Mouse (Mus musculus) cerebellum, postnatal 25 days (tissue): ENCODE results near the gene Ms4a4c.
"Not testable (repeated sequence)": the region's sequence is repeated elsewhere in the genome, so short reads cannot be mapped to it uniquely, and the experiment has no call there.

ENCODE experiments used
- DNase-seq, 2 experiments: peaks; one replicate each; pipeline ENCODE4 v3.0.0; 2021; ENCODE audit warnings: mixed read lengths in 2 of 2

Gene Ms4a4c

DNA sequence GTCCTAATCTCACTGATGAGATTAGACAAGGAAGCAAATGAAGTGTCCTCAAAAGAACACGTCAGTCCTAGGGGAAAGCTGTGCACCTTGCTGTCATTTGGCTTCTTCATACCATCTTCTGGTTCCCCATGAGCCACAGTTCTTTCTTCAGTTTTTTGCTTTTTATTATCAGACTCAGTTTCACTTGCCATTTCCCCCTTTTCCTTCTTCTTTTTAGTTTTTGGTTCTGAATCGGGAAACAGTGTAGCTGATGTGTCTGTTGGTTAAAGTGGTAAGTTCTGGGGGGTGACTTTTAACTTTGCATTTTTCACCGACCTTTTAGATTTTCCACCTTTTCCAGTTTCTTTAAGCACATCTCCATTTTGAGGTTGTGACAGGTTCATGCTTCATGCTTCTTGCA is at the start of gene Ms4a4c:
TSS of gene Ms4a4c (plus strand) at position 244 of the 400 bp plus-strand sequence.
- no peak for DNase-seq

- DNase-seq, result no peak
Measured at GRCm38 (mm10) chr19:11355730-11356129, 48.8 kb upstream of the Ms4a4c start.

GRCm38 (mm10) chr19:11360106-11360505 is 44.5 kb upstream of the Ms4a4c start:
- DNase-seq, result no peak

GRCm38 (mm10) chr19:11362002-11362401 is 42.6 kb upstream of the Ms4a4c start:
- DNase-seq, result no peak

GRCm38 (mm10) chr19:11368310-11368709 is 36.3 kb upstream of the Ms4a4c start:
- DNase-seq, result no peak

- DNase-seq, result no peak
Measured at GRCm38 (mm10) chr19:11371181-11371580, 33.4 kb upstream of the Ms4a4c start.

DNA sequence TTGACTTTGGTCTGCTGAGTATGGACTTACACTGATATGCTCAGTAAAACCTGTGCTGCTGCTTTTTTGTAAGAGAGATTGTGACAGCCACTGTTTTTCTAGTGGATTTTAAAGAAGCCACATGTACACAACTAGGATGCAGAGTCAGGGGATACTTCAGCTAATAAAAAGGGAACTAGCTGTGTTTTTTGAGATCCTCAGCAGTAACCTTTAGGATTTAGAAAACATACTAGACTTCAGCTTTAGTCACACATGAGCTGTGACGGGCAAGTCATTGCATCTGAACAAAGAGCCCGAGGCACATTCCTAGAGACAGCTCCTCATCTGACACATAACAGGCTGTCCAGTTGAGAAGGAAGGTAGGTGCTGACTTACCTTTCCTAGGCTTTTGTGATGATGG is 29.3 kb upstream of the Ms4a4c start, which contains the start of gene Ms4a4a:
TSS of gene Ms4a4a (plus strand) at position 251 of the 400 bp plus-strand sequence.
- DNase-seq, result no peak

- no peak for DNase-seq
Measured at GRCm38 (mm10) chr19:11376399-11376798, 28.2 kb upstream of the Ms4a4c start.

DNA sequence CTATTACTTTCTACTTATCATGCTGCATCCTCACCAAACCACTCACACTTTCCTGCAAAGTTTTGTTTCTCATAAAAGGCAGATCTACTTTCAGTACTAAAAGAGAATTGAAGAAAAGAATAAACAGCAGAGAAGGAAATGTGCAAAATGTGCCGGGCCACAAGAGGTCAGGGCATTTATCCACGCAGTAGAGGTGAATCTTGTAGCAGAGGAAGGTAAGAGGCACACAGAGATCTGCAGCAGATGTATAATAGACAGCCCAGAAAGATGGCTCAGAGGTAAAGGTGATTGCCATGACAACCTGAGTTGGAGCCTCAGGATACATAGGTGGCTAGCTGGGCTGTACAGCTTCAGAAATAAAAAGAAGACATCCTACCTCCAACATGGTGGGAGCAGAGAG is 17.5 kb upstream of the Ms4a4c start:
- DNase-seq, result no peak

DNA sequence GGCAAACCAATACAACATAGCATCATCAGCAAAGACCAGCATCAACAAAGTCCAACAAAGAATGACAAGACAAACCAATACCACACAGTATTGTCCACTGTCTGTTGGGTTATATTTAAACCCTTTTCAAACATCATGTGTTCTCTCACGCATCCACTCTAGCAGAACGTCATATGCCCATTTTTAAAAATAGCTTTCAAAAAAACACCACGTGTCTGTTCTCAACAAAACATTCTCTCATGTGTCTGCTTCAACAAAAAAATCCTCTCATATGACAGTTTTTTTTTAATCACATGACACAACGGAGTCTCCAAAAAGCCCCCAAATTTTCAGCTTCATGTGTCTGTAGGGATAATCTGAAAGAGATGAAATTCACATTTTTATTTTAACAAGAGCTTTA is 16.9 kb upstream of the Ms4a4c start:
- DNase-seq, result no peak

DNA sequence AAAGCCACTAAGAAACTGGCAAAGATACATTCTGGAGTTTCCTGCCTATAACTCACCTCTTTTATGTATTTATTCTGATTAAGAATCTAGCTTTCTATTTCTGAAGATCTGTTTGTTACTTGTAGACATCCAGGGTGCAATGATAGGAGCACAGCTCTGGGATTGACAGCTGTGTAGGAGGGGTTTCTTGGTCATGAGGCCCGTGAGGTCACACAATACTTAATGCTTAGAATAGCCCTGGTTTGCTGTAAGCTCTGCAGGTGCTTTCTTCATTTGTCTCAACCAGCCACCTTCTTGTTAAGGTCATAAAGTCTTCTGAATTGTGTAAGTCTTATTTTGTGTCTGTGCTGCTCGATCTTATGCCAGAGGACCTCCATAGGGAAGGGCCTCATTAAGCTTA is 15.6 kb upstream of the Ms4a4c start:
- DNase-seq, result no peak

GRCm38 (mm10) chr19:11395769-11396168 is 8.8 kb upstream of the Ms4a4c start:
- no peak for DNase-seq

DNA sequence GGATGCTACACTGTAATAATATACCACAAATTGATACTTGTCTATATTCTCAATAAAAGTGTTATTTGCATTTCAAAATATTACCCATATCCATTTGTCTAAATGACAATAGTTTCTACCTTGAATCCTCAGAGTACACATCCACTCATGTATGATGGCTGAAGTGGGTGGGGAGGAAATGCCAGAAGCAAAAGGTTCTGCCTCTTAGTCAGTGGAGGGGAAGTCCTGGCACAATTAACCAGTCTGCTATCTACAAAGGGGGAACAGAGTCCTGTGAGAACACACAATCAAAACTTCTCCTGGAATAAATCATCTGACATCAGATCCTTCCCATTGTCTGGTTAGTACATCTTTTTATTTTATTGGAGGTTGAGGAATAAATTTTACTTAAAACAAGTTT is 2.9 kb downstream of the Ms4a4c start:
- DNase-seq, result no peak

GRCm38 (mm10) chr19:11408591-11408990 is 4.0 kb downstream of the Ms4a4c start:
- DNase-seq, result no peak

DNA sequence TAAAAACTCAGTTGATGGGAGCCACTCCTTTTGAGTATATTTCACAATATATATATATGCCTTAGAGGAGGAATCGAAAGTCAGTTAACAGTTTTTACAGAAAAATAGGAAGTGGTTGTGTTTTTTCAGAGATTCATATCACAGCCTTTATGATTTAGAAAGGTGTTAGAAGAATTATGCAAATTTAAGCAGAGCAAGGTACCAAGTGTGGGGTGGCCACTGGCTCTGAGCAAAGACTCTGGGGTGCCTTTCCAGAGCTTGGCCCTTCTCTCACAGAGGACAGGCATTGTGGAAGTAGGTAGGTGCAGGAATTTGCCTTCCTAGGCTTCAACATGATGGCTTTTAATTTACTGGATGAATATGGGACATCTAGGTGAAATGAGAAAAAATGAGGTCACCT is 7.1 kb downstream of the Ms4a4c start:
- DNase-seq, result no peak

DNA sequence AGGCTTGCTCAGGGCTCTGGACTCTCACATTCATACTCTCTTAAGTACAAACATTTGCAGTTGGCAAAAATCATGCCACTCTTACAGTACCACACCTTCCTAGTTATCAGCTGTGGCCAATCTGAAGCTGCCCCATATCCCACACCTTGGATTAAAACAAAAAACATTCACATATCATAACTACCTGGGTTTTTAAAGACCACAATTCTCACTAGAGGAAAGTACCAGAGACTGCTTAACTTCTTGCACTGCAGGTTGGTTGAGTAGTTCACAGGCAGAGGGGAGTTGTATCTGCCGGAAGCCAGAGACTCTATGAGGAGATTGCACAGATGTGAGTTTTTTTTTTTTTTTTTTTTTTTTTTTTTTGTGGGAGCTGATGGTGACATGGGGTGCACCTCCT is 9.5 kb downstream of the Ms4a4c start:
- no peak for DNase-seq

DNA sequence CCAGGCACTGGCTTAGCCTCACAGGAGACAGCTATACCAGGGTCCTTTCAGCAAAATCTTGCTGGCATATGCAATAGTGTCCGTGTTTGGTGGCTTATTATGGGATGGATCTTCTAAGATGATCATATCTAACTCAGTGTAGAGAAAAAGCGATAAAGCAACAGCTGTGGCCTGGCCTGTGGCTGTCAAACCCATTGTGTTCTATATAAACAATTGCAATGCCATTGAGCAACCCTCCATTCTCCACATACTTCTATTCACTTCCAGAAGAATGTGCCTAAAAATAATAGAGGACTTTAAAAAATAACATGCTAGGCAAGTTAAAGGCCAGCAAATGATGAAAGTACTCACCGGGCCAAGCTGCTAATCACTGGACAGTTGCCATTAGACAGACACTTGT is 11.0 kb downstream of the Ms4a4c start:
- no peak for DNase-seq

DNA sequence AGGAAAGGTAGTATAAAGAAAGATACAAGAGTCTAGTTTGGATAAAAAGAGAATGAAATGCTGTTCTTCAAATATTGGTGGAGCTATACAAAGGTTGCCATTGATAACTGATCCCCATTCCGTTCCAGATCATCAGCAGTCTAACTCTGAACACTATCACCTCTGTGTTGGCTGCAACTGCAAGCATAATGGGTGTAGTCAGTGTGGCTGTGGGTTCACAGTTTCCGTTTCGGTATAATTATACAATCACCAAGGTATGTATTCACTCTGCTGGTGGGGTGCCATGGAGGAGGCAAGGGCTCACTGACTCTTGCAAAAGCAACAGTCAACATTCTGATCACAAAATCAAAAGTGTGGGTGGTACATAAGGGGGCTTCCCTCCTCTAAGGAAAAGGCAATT is 14.3 kb downstream of the Ms4a4c start:
- not testable (repeated sequence) for DNase-seq

GRCm38 (mm10) chr19:11431209-11431608 is 26.6 kb downstream of the Ms4a4c start:
- not testable (repeated sequence) for DNase-seq

DNA sequence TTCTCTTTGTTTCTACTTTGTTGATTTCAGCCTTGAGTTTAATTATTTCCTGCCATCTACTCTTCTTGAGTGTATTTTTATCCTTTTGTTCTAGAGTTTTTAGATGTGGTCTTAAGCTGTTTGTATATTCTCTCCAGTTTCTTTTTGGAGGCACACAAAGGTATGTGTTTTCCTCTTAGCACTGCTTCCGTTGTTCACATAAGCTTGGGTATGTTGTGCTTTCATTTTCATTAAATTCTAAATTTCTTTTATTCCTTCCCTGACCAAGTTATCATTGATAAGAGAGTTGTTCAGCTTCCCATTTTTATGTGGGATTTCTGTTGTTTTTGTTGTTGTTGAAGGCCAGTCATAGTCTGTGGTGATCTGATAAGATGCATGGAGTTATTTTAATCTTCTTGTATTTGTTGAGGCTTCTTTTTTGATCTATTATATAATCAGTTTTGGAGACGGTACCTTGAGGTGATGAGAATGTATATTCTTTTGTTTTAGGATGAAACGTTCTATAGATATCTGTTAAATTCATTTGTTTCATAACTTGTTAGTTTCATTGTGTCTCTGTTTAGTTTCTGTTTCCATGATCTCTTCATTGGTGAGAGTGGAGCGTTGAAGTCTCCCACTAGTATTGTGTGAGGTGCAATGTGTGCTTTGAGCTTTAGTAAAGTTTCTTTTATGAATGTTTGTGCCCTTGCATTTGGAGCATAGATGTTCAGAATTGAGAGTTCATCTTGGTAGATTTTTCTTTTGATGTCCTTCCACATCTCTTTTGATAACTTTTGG is 30.7 kb downstream of the Ms4a4c start:
- DNase-seq, result no peak

DNA sequence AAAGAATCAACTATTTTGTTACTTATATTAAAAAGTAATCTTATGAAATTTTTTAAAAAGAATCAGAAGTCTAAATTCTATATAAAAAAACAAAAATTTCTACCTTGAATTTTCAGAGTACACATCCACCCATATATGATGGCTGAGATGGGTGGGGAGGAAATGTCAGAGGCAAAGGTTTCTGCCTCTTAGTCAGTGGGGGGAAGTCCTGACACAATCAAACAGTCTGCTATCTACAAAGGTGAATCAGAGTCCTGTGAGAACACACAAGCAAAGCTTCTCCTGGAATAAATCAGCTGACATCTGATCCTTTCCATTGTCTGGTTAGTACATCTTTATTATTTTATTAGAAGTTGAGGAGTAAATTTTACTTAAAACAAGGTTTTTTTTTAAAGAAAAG is 38.8 kb downstream of the Ms4a4c start, which contains the start of gene Ms4a4b:
TSS of gene Ms4a4b (plus strand) at position 216 of the 400 bp plus-strand sequence.
- no peak for DNase-seq

GRCm38 (mm10) chr19:11443964-11444363 is 39.4 kb downstream of the Ms4a4c start:
- DNase-seq, result no peak

GRCm38 (mm10) chr19:11447238-11447637 is 42.7 kb downstream of the Ms4a4c start:
- no peak for DNase-seq

- not testable (repeated sequence) for DNase-seq
Measured at GRCm38 (mm10) chr19:11459041-11459440, 54.5 kb downstream of the Ms4a4c start.

- DNase-seq, result not testable (repeated sequence)
Measured at GRCm38 (mm10) chr19:11464795-11465194, 60.2 kb downstream of the Ms4a4c start.
